Mouse (Mus musculus) CH12F3 (cell line): ENCODE measurements around the gene Cd3eap.

Experiments
- in situ Hi-C: fragments of 300-500 bp; cut with MboI; formaldehyde crosslinking; loops from 2 replicates; pipeline ENCODE4 v1.14.3; 2020; ENCODE audit warnings: low sequenced_read_pairs

The Cd3eap gene

GRCm38 (mm10) chr7:19359299-19359891 lies at the start of gene Cd3eap, which contains the start of gene Ppp1r13l:
Cd3eap (minus strand) TSS chr7:19359483.
Ppp1r13l (plus strand) TSS chr7:19359749.
- in situ Hi-C loops, result no loop called here

GRCm38 (mm10) chr7:19405417-19405816 lies 46.1 kb upstream of the Cd3eap start:
- in situ Hi-C loops, result no loop called here

GRCm38 (mm10) chr7:19404476-19404875 lies 45.2 kb upstream of the Cd3eap start, which contains the start of gene Ckm:
Ckm (plus strand) TSS chr7:19404776.
- in situ Hi-C loops, result no loop called here

- in situ Hi-C loops, result no loop called here
Measured at GRCm38 (mm10) chr7:19403731-19404296, 44.5 kb upstream of the Cd3eap start, which contains the start of gene Klc3. Klc3 (minus strand) TSS chr7:19404104.

GRCm38 (mm10) chr7:19402535-19403112 lies 43.3 kb upstream of the Cd3eap start:
- in situ Hi-C loops, result no loop called here

- in situ Hi-C loops, result no loop called here
Measured at GRCm38 (mm10) chr7:19400946-19401345, 41.7 kb upstream of the Cd3eap start.

GRCm38 (mm10) chr7:19399496-19400280 lies 40.4 kb upstream of the Cd3eap start:
- in situ Hi-C loops, result no loop called here

GRCm38 (mm10) chr7:19394484-19394883 lies 35.2 kb upstream of the Cd3eap start:
- in situ Hi-C loops, result no loop called here

GRCm38 (mm10) chr7:19388699-19389413 lies 29.6 kb upstream of the Cd3eap start:
- in situ Hi-C loops, result no loop called here

GRCm38 (mm10) chr7:19383708-19384107 lies 24.4 kb upstream of the Cd3eap start:
- in situ Hi-C loops, result no loop called here

- in situ Hi-C loops, result no loop called here
Measured at GRCm38 (mm10) chr7:19382166-19382541, 22.9 kb upstream of the Cd3eap start.

- in situ Hi-C loops, result no loop called here
Measured at GRCm38 (mm10) chr7:19381377-19382165, 22.3 kb upstream of the Cd3eap start, which contains the start of gene Ercc2. Ercc2 (plus strand) TSS chr7:19382010.

GRCm38 (mm10) chr7:19378049-19378448 lies 18.8 kb upstream of the Cd3eap start:
- in situ Hi-C loops, result no loop called here

GRCm38 (mm10) chr7:19376019-19376418 lies 16.7 kb upstream of the Cd3eap start:
- in situ Hi-C loops, result no loop called here

GRCm38 (mm10) chr7:19375368-19375767 lies 16.1 kb upstream of the Cd3eap start:
- in situ Hi-C loops, result no loop called here

GRCm38 (mm10) chr7:19373367-19373766 lies 14.1 kb upstream of the Cd3eap start:
- in situ Hi-C loops, result no loop called here

- in situ Hi-C loops, result no loop called here
Measured at GRCm38 (mm10) chr7:19369823-19370425, 10.6 kb upstream of the Cd3eap start.

GRCm38 (mm10) chr7:19368380-19368779 lies 9.1 kb upstream of the Cd3eap start:
- in situ Hi-C loops, result no loop called here

- in situ Hi-C loops, result no loop called here
Measured at GRCm38 (mm10) chr7:19365376-19365775, 6.1 kb upstream of the Cd3eap start.

- in situ Hi-C loops, result no loop called here
Measured at GRCm38 (mm10) chr7:19363881-19364280, 4.6 kb upstream of the Cd3eap start.
